Mouse (Mus musculus): ENCODE data around the gene Samd3.

Gene Samd3

GRCm38 (mm10) chr10:26314327-26314726 lies 84.8 kb downstream of the Samd3 start:
- no peak for DNase-seq

- DNase-seq, result no peak
These were observed 91.2 kb downstream of the Samd3 start for GRCm38 (mm10) chr10:26320679-26321078.

Measured in B cell, adult 2 months (primary cell).